Comparison of ENCODE assay signal across 30 mouse cellular contexts in genomic region chr3:94984312-94984711, GRCm38 (mm10). TPM values are rescaled to one million over a fixed set of nuclear protein-coding genes. Genes with fewer than 3 reads are reported as not detected.
A peak's percentile ranks its signal among the peaks of the same experiment; 100 is the strongest.
DNase-seq lines count a peak whose midpoint lies in the region; ATAC-seq and TF ChIP-seq lines count a peak whose summit lies in the region.
"Had no signal": no experiment of that assay in that cellular context is flagged by ENCODE, and none has a peak within 500 bp of the region (broad histone marks: within the 10 kb centered on the region; RNA-seq: fewer than 3 reads in every experiment).

No protein-coding gene starts in this region.

- H3K27ac ChIP-seq in MEL (ENCODE audit: control insufficient read depth, low read depth, low read length) = no peak overlapping the region
- H3K27ac ChIP-seq in brown adipose tissue, adult 24 weeks (replicated peaks; ENCODE audit: low read depth, low read length) = peak overlapping the region; percentile 44
- no peak overlapping the region for H3K27ac ChIP-seq in stomach, postnatal 0 days (replicated peaks)
- H3K27ac ChIP-seq: embryonic facial prominence, embryonic 12.5 days; forebrain, embryonic 10.5 days; forebrain, embryonic 15.5 days; hindbrain, embryonic 12.5 days; hindbrain, postnatal 0 days; limb, embryonic 13.5 days; macrophage had no signal

- H3K9ac ChIP-seq in MEL (ENCODE audit: control insufficient read depth, low read depth, low read length, poor library complexity, severe bottlenecking) = no peak overlapping the region
- no peak overlapping the region for H3K9ac ChIP-seq in stomach, postnatal 0 days (ENCODE audit: low read length)
- H3K9ac ChIP-seq: embryonic facial prominence, embryonic 12.5 days; forebrain, embryonic 15.5 days; hindbrain, embryonic 12.5 days; limb, embryonic 13.5 days had no signal

- no peak for TF ChIP-seq EP300 in MEL (IDR thresholded peaks at IDR 0.05; ENCODE audit: low read depth in 1 of 2, low read length in 2 of 2)
- no peak for TF ChIP-seq EP300 in stomach, postnatal 0 days (optimal IDR thresholded peaks at IDR 0.05)

- DNase-seq in MEL (ENCODE audit: low read depth, low spot score) = no peak
- peak; percentile 37 for DNase-seq in lung, adult 2 months
- DNase-seq in lung, postnatal 36 days = peak; percentile 75
- no peak for DNase-seq in heart, adult 8-10 months (ENCODE audit: low spot score)
- DNase-seq in gastrocnemius, postnatal 36 days = no peak
- DNase-seq in stomach, postnatal 0 days (ENCODE audit: low spot score) = no peak
- DNase-seq: adrenal gland, postnatal 25 days; cerebellum, adult 2 months; cerebellum, postnatal 14 days; heart, adult 11 months; heart, postnatal 36 days; kidney, postnatal 14 days; layer of hippocampus, adult 9-11 months; midbrain, embryonic 14.5 days; right cerebral cortex, adult 18-20 months; right cerebral cortex, postnatal 4 days; thymus, adult 2 months; thymus, postnatal 36 days had no signal

- intact Hi-C loops in gastrocnemius, postnatal 36 days (cut with DNase I) = no loop called here

- H3K79me2 ChIP-seq in MEL (ENCODE audit: control insufficient read depth, insufficient read depth, low read length, poor library complexity) = no peaks in the 10 kb centered on the region

- WGBS in lung, adult 2 months = 68% methylated on average over 11 of the region's 11 CpGs
- WGBS in stomach, postnatal 0 days = 84% methylated on average over 11 of the region's 11 CpGs

- no peak overlapping the region for H3K4me2 ChIP-seq in stomach, postnatal 0 days (replicated peaks; ENCODE audit: low read depth)
- H3K4me2 ChIP-seq: embryonic facial prominence, embryonic 12.5 days; forebrain, embryonic 15.5 days; heart, embryonic 11.5 days; hindbrain, embryonic 12.5 days; limb, embryonic 13.5 days; liver, embryonic 11.5 days had no signal

- peaks cover 4 to 30% of the 10 kb centered on the region in 2 experiments for H3K36me3 ChIP-seq in MEL (ENCODE audit: control insufficient read depth in 1 of 2, insufficient read depth in 2 of 2, low read length in 2 of 2)
- peaks cover 7% of the 10 kb centered on the region for H3K36me3 ChIP-seq in stomach, postnatal 0 days (ENCODE audit: control insufficient read depth, insufficient read depth, low read length)

- ATAC-seq in stomach, postnatal 0 days (ENCODE audit: low FRiP score, low TSS enrichment) = no peak
- ATAC-seq: forebrain, embryonic 15.5 days; hindbrain, postnatal 0 days; intestine, embryonic 16.5 days had no signal

- H3K4me3 ChIP-seq in MEL (ENCODE audit: control insufficient read depth in 1 of 2, insufficient read depth in 1 of 2, low read depth in 2 of 2, low read length in 2 of 2) = no peak overlapping the region
- no peak overlapping the region for H3K4me3 ChIP-seq in brown adipose tissue, adult 24 weeks (ENCODE audit: insufficient read depth, low read depth, low read length)
- H3K4me3 ChIP-seq in lung, adult 2 months (replicated peaks; ENCODE audit: extremely low read depth, low read depth, low read length) = no peak overlapping the region
- H3K4me3 ChIP-seq in stomach, postnatal 0 days (ENCODE audit: low read depth, low read length) = no peak overlapping the region
- H3K4me3 ChIP-seq: embryonic facial prominence, embryonic 12.5 days; forebrain, embryonic 10.5 days; forebrain, embryonic 15.5 days; hindbrain, embryonic 12.5 days; limb, embryonic 13.5 days had no signal

- H3K27me3 ChIP-seq in MEL (ENCODE audit: control insufficient read depth in 1 of 2, insufficient read depth in 2 of 2, low read length in 2 of 2) = no peaks in the 10 kb centered on the region
- no peaks in the 10 kb centered on the region for H3K27me3 ChIP-seq in stomach, postnatal 0 days (ENCODE audit: control insufficient read depth, insufficient read depth, low read length)
- H3K27me3 ChIP-seq: CH12.LX; embryonic facial prominence, embryonic 12.5 days; forebrain, embryonic 15.5 days; hindbrain, embryonic 12.5 days; limb, embryonic 13.5 days had no signal

- H3K9me3 ChIP-seq in MEL (replicated peaks; ENCODE audit: insufficient read depth, low read length) = no peaks in the 10 kb centered on the region
- no peaks in the 10 kb centered on the region for H3K9me3 ChIP-seq in stomach, postnatal 0 days (ENCODE audit: control insufficient read depth, low read length)
- H3K9me3 ChIP-seq: embryonic facial prominence, embryonic 12.5 days; forebrain, embryonic 10.5 days; forebrain, embryonic 15.5 days; hindbrain, embryonic 12.5 days; limb, embryonic 13.5 days had no signal

- no peak for TF ChIP-seq CTCF in MEL (IDR thresholded peaks at IDR 0.05 in 2 of 3, conservative IDR thresholded peaks at IDR 0.05 in 1 of 3; ENCODE audit: control insufficient read depth in 1 of 3, insufficient read depth in 1 of 3, low read depth in 2 of 3, low read length in 3 of 3, poor library complexity in 1 of 3, severe bottlenecking in 1 of 3)
- no peak for TF ChIP-seq CTCF in lung, adult 2 months (IDR thresholded peaks at IDR 0.05; ENCODE audit: insufficient read depth, low read length)
- no peak for TF ChIP-seq CTCF in stomach, postnatal 0 days (IDR thresholded peaks at IDR 0.05; ENCODE audit: low read depth)

- no peak for TF ChIP-seq RAD21 in MEL (IDR thresholded peaks at IDR 0.05; ENCODE audit: low read depth, low read length)

- no peak for TF ChIP-seq POLR2A in MEL (IDR thresholded peaks at IDR 0.05; ENCODE audit: control insufficient read depth in 1 of 2, insufficient read depth in 1 of 2, low read depth in 1 of 2, low read length in 2 of 2, poor library complexity in 1 of 2)
- no peak for TF ChIP-seq POLR2A in lung, adult 2 months (IDR thresholded peaks at IDR 0.05; ENCODE audit: borderline replicate concordance, extremely low read depth, low read depth, low read length)

- H3K4me1 ChIP-seq in MEL (ENCODE audit: control insufficient read depth in 1 of 2, insufficient read depth in 2 of 2, low read length in 2 of 2) = peaks cover 20 to 25% of the 10 kb centered on the region in 2 experiments
- peaks cover 31% of the 10 kb centered on the region for H3K4me1 ChIP-seq in brown adipose tissue, adult 24 weeks (ENCODE audit: control insufficient read depth, insufficient read depth, insufficient read length, low read length)
- peaks cover 10% of the 10 kb centered on the region for H3K4me1 ChIP-seq in lung, adult 2 months (ENCODE audit: control insufficient read depth, insufficient read depth, low read length)
- H3K4me1 ChIP-seq in stomach, postnatal 0 days (replicated peaks; ENCODE audit: control insufficient read depth, insufficient read depth) = peaks cover 5% of the 10 kb centered on the region

RNA-seq across cellular contexts. Expression of gene Pi4kb, which starts 9.8 kb away (rescaled TPM):
- total RNA-seq in MEL (2012; rRNA removed) = 45.0 and 45.1 TPM in 2 replicates
- 10 to 100 TPM in 1 of 2 experiments, not detected in 1; 56.7 TPM for polyA plus RNA-seq in MEL (2012; ENCODE audit: insufficient read depth in 1 of 2, insufficient read length in 2 of 2, low read depth in 1 of 2, low replicate concordance in 2 of 2, missing spikeins in 1 of 2)
- polyA plus RNA-seq in brown adipose tissue, adult 24 weeks (2012; ENCODE audit: insufficient read depth, insufficient read length, missing spikeins) = 16.6 and 17.7 TPM in 2 replicates
- polyA plus RNA-seq in lung, adult 2 months (2012; rRNA removed) = 33.8 and 38.1 TPM in 2 replicates
- total RNA-seq in heart, adult 8-10 months (2022) = 10 to 100 TPM; 26.4 to 29.4 (median 28.3) TPM
- total RNA-seq in gastrocnemius, postnatal 36 days (2021) = 10 to 100 TPM; 18.6 to 19.6 TPM
- 10.0 and 11.2 TPM in 2 replicates for polyA plus RNA-seq in stomach, postnatal 0 days (2015; fragmentation: Nextera tagmentation; extraction: Ambion mirVana)

RNA-seq across cellular contexts. Expression of gene Rfx5, which starts 30.4 kb away (rescaled TPM):
- 9.5 and 10.0 TPM in 2 replicates for total RNA-seq in MEL (2012; rRNA removed)
- polyA plus RNA-seq in MEL (2012; ENCODE audit: insufficient read depth in 1 of 2, insufficient read length in 2 of 2, low read depth in 1 of 2, low replicate concordance in 2 of 2, missing spikeins in 1 of 2) = 10 to 100 TPM in 1 of 2 experiments, not detected in 1; 19.4 TPM
- 4.0 and 6.3 TPM in 2 replicates for polyA plus RNA-seq in brown adipose tissue, adult 24 weeks (2012; ENCODE audit: insufficient read depth, insufficient read length, missing spikeins)
- 10.5 and 14.6 TPM in 2 replicates for polyA plus RNA-seq in lung, adult 2 months (2012; rRNA removed)
- total RNA-seq in heart, adult 8-10 months (2022) = 10 to 100 TPM in 2 of 4 experiments, 1 to 10 TPM in 2; 5.8 to 14.5 (median 8.7) TPM
- total RNA-seq in gastrocnemius, postnatal 36 days (2021) = 1 to 10 TPM; 3.8 to 5.7 TPM
- polyA plus RNA-seq in stomach, postnatal 0 days (2015; fragmentation: Nextera tagmentation; extraction: Ambion mirVana) = 3.0 and 3.2 TPM in 2 replicates

RNA-seq across cellular contexts. Expression of gene Zfp687, which starts 30.9 kb away (rescaled TPM):
- 14.5 and 16.2 TPM in 2 replicates for total RNA-seq in MEL (2012; rRNA removed)
- 10 to 100 TPM in 1 of 2 experiments, not detected in 1; 36.6 TPM for polyA plus RNA-seq in MEL (2012; ENCODE audit: insufficient read depth in 1 of 2, insufficient read length in 2 of 2, low read depth in 1 of 2, low replicate concordance in 2 of 2, missing spikeins in 1 of 2)
- 5.7 and 6.1 TPM in 2 replicates for polyA plus RNA-seq in brown adipose tissue, adult 24 weeks (2012; ENCODE audit: insufficient read depth, insufficient read length, missing spikeins)
- polyA plus RNA-seq in lung, adult 2 months (2012; rRNA removed) = 19.2 and 20.6 TPM in 2 replicates
- 10 to 100 TPM in 3 of 4 experiments, 1 to 10 TPM in 1; 10.0 to 16.2 (median 12.6) TPM for total RNA-seq in heart, adult 8-10 months (2022)
- 10 to 100 TPM in 1 of 2 experiments, 1 to 10 TPM in 1; 9.5 to 11.7 TPM for total RNA-seq in gastrocnemius, postnatal 36 days (2021)
- 8.2 and 10.0 TPM in 2 replicates for polyA plus RNA-seq in stomach, postnatal 0 days (2015; fragmentation: Nextera tagmentation; extraction: Ambion mirVana)

RNA-seq across cellular contexts. Expression of gene Selenbp1, which starts 51.5 kb away (rescaled TPM):
- total RNA-seq in MEL (2012; rRNA removed) = 109 and 179 TPM in 2 replicates
- polyA plus RNA-seq in MEL (2012; ENCODE audit: insufficient read depth in 1 of 2, insufficient read length in 2 of 2, low read depth in 1 of 2, low replicate concordance in 2 of 2, missing spikeins in 1 of 2) = 100 to 1,000 TPM in 1 of 2 experiments, not detected in 1; 365 TPM
- polyA plus RNA-seq in brown adipose tissue, adult 24 weeks (2012; ENCODE audit: insufficient read depth, insufficient read length, missing spikeins) = 51.0 and 61.7 TPM in 2 replicates
- polyA plus RNA-seq in lung, adult 2 months (2012; rRNA removed) = 865 and 921 TPM in 2 replicates
- 100 to 1,000 TPM; 118 to 153 (median 121) TPM for total RNA-seq in heart, adult 8-10 months (2022)
- 10 to 100 TPM in 1 of 2 experiments, 1 to 10 TPM in 1; 8.2 to 17.1 TPM for total RNA-seq in gastrocnemius, postnatal 36 days (2021)
- 65.9 and 71.9 TPM in 2 replicates for polyA plus RNA-seq in stomach, postnatal 0 days (2015; fragmentation: Nextera tagmentation; extraction: Ambion mirVana)

RNA-seq across cellular contexts. Expression of gene Psmd4, which starts 58.1 kb away (rescaled TPM):
- total RNA-seq in MEL (2012; rRNA removed) = 631 and 709 TPM in 2 replicates
- polyA plus RNA-seq in MEL (2012; ENCODE audit: insufficient read depth in 1 of 2, insufficient read length in 2 of 2, low read depth in 1 of 2, low replicate concordance in 2 of 2, missing spikeins in 1 of 2) = 100 to 1,000 TPM in 1 of 2 experiments, not detected in 1; 816 TPM
- 168 and 202 TPM in 2 replicates for polyA plus RNA-seq in brown adipose tissue, adult 24 weeks (2012; ENCODE audit: insufficient read depth, insufficient read length, missing spikeins)
- polyA plus RNA-seq in lung, adult 2 months (2012; rRNA removed) = 97.3 and 127 TPM in 2 replicates
- 100 to 1,000 TPM; 124 to 149 (median 127) TPM for total RNA-seq in heart, adult 8-10 months (2022)
- total RNA-seq in gastrocnemius, postnatal 36 days (2021) = 100 to 1,000 TPM; 178 to 188 TPM
- 171 and 175 TPM in 2 replicates for polyA plus RNA-seq in stomach, postnatal 0 days (2015; fragmentation: Nextera tagmentation; extraction: Ambion mirVana)

Comparison
In these comparisons a context has a peak if more than half of its experiments do, and no peak if none do; other contexts are left out.
1. DNase-seq: peak in lung, adult 2 months (single experiment) and lung, postnatal 36 days (single experiment); none in MEL (single experiment), heart, adult 8-10 months (single experiment), gastrocnemius, postnatal 36 days (0 of 2) and stomach, postnatal 0 days (single experiment).